Mouse (Mus musculus) liver, adult 2 months (tissue): ENCODE results near the gene Slc35g1.

Source experiments
- CTCF ChIP-seq: fragments of 200-500 bp; IDR thresholded peaks from 2 replicates; pipeline ENCODE4 v1.5.1; 2011; ENCODE audit warnings: low read depth, low read length, control low read depth
- POLR2A ChIP-seq: fragments of 200-500 bp; IDR thresholded peaks from 2 replicates; pipeline ENCODE4 v1.6.1; 2011; ENCODE audit warnings: low read length, control low read depth; ENCODE audit not compliant: insufficient read depth; ENCODE audit errors: extremely low read depth

- no peak for TF ChIP-seq POLR2A
- TF ChIP-seq CTCF = no peak; the same call in 1 of the 2 replicates
These were observed 43.2 kb upstream of the Slc35g1 start for GRCm38 (mm10) chr19:38352495-38353130.
